Mouse (Mus musculus): ENCODE measurements around the gene Mmadhc.
A peak's percentile ranks its signal among the peaks of the same experiment; 100 is the strongest.

Gene Mmadhc

GRCm38 (mm10) chr2:50296109-50296986 is at the start of gene Mmadhc:
Gene Mmadhc, minus strand, starts transcription at chr2:50296801.
- DNase-seq (ENCODE audit: low spot score in 2 of 2): peak; percentile 94 to 96

- no peak for DNase-seq (ENCODE audit: low spot score in 2 of 2)
Measured at GRCm38 (mm10) chr2:50343598-50343997, 47.0 kb upstream of the Mmadhc start.

- no peak for DNase-seq (ENCODE audit: low spot score in 2 of 2)
Measured at GRCm38 (mm10) chr2:50339061-50339460, 42.5 kb upstream of the Mmadhc start.

- DNase-seq (ENCODE audit: low spot score in 2 of 2): no peak
Measured at GRCm38 (mm10) chr2:50337596-50337995, 41.0 kb upstream of the Mmadhc start.

- no peak for DNase-seq (ENCODE audit: low spot score in 2 of 2)
Measured at GRCm38 (mm10) chr2:50331716-50332270, 35.2 kb upstream of the Mmadhc start.

- DNase-seq (ENCODE audit: low spot score in 2 of 2): no peak
Measured at GRCm38 (mm10) chr2:50328181-50328580, 31.6 kb upstream of the Mmadhc start.

- no peak for DNase-seq (ENCODE audit: low spot score in 2 of 2)
Measured at GRCm38 (mm10) chr2:50324799-50325198, 28.2 kb upstream of the Mmadhc start.

- DNase-seq (ENCODE audit: low spot score in 2 of 2): peak; percentile 70 to 80
Measured at GRCm38 (mm10) chr2:50306663-50307320, 10.2 kb upstream of the Mmadhc start.

GRCm38 (mm10) chr2:50304824-50305577 is 8.4 kb upstream of the Mmadhc start:
- DNase-seq (ENCODE audit: low spot score in 2 of 2): peak; percentile 39 to 47

GRCm38 (mm10) chr2:50296987-50297350 is 368 bp upstream of the Mmadhc start:
- peak in 1 of 2 experiments; percentile 28 for DNase-seq (ENCODE audit: low spot score in 2 of 2)

- no peak for DNase-seq (ENCODE audit: low spot score in 2 of 2)
Measured at GRCm38 (mm10) chr2:50295562-50295961, 1.0 kb downstream of the Mmadhc start.

- DNase-seq (ENCODE audit: low spot score in 2 of 2): no peak
Measured at GRCm38 (mm10) chr2:50294084-50294483, 2.5 kb downstream of the Mmadhc start.

GRCm38 (mm10) chr2:50293572-50293971 is 3.0 kb downstream of the Mmadhc start:
- no peak for DNase-seq (ENCODE audit: low spot score in 2 of 2)

GRCm38 (mm10) chr2:50291901-50292300 is 4.7 kb downstream of the Mmadhc start:
- no peak for DNase-seq (ENCODE audit: low spot score in 2 of 2)

GRCm38 (mm10) chr2:50290754-50291153 is 5.8 kb downstream of the Mmadhc start:
- no peak for DNase-seq (ENCODE audit: low spot score in 2 of 2)

- DNase-seq (ENCODE audit: low spot score in 2 of 2): no peak
Measured at GRCm38 (mm10) chr2:50284781-50285180, 11.8 kb downstream of the Mmadhc start.

- DNase-seq (ENCODE audit: low spot score in 2 of 2): no peak
Measured at GRCm38 (mm10) chr2:50284040-50284439, 12.6 kb downstream of the Mmadhc start.

- DNase-seq (ENCODE audit: low spot score in 2 of 2): no peak
Measured at GRCm38 (mm10) chr2:50276715-50277114, 19.9 kb downstream of the Mmadhc start.

- no peak for DNase-seq (ENCODE audit: low spot score in 2 of 2)
Measured at GRCm38 (mm10) chr2:50273415-50273814, 23.2 kb downstream of the Mmadhc start.

- no peak for DNase-seq (ENCODE audit: low spot score in 2 of 2)
Measured at GRCm38 (mm10) chr2:50272165-50272564, 24.4 kb downstream of the Mmadhc start.

GRCm38 (mm10) chr2:50268514-50268913 is 28.1 kb downstream of the Mmadhc start:
- no peak for DNase-seq (ENCODE audit: low spot score in 2 of 2)

- DNase-seq (ENCODE audit: low spot score in 2 of 2): no peak
Measured at GRCm38 (mm10) chr2:50267046-50267445, 29.6 kb downstream of the Mmadhc start.

Data from right cerebral cortex, postnatal 10 days (tissue).